Mouse (Mus musculus) lung, adult 2 months (tissue): ENCODE results near the gene Luzp1.

Experiments used
- CTCF ChIP-seq: fragments of 200-500 bp; IDR thresholded peaks from 2 replicates; pipeline ENCODE4 v1.5.1; 2011; ENCODE audit warnings: mild to moderate bottlenecking, low read length, control low read depth; ENCODE audit not compliant: insufficient read depth
- POLR2A ChIP-seq: fragments of 200-500 bp; IDR thresholded peaks from 2 replicates; pipeline ENCODE4 v1.6.1; 2011; ENCODE audit warnings: low read depth, mild to moderate bottlenecking, control low read depth, low read length, borderline replicate concordance; ENCODE audit errors: extremely low read depth

GRCm38 (mm10) chr4:136505426-136506215 lies 36.1 kb downstream of the Luzp1 start:
- TF ChIP-seq CTCF (no peak), POLR2A (no peak)
